Mouse (Mus musculus): ENCODE measurements around the gene Acvr1c. TPM values are rescaled to one million over a fixed set of nuclear protein-coding genes. Genes with fewer than 3 reads are reported as not detected.

Acvr1c gene
- polyA plus RNA-seq, 1 experiment, result 0.28 TPM

- 36% methylated on average over 6 of the region's 6 CpGs for WGBS
- Histone ChIP-seq H3K27ac (ENCODE audit: insufficient read depth, low read depth, low read length) (no peak overlapping the region), H3K36me3 (ENCODE audit: control insufficient read depth, insufficient read depth, low read length) (no peaks in the 10 kb centered on the region), H3K4me1 (ENCODE audit: control insufficient read depth, insufficient read depth, insufficient read length, low read length) (peaks cover 2% of the 10 kb centered on the region; the same call in 1 of the 2 replicates), H3K27me3 (ENCODE audit: control insufficient read depth, insufficient read depth, low read length) (no peaks in the 10 kb centered on the region), H3K4me3 (ENCODE audit: low read depth, low read length) (no peak overlapping the region)
- no peak for TF ChIP-seq CTCF (IDR thresholded peaks at IDR 0.05; ENCODE audit: extremely low read depth, insufficient read length, insufficient replicate concordance, low read depth, low read length)
- no peak for TF ChIP-seq POLR2A (IDR thresholded peaks at IDR 0.05; ENCODE audit: low read depth, low read length)
Observed at GRCm38 (mm10) chr2:58289331-58289730, 68.4 kb downstream of the Acvr1c start.

GRCm38 (mm10) chr2:58282259-58282910 lies 75.3 kb downstream of the Acvr1c start:
- no peak overlapping the region for H3K27ac ChIP-seq (ENCODE audit: insufficient read depth, low read depth, low read length)
- TF ChIP-seq CTCF (IDR thresholded peaks at IDR 0.05; ENCODE audit: extremely low read depth, insufficient read length, insufficient replicate concordance, low read depth, low read length) (peak; percentile 81; the same call in 1 of the 2 replicates), POLR2A (IDR thresholded peaks at IDR 0.05; ENCODE audit: low read depth, low read length) (no peak)
- H3K36me3 ChIP-seq (ENCODE audit: control insufficient read depth, insufficient read depth, low read length), result no peaks in the 10 kb centered on the region
- H3K4me3 ChIP-seq (ENCODE audit: low read depth, low read length), result no peak overlapping the region
- H3K27me3 ChIP-seq (ENCODE audit: control insufficient read depth, insufficient read depth, low read length), result no peaks in the 10 kb centered on the region
- WGBS, result 42% methylated on average over 8 of the region's 8 CpGs
- peaks cover 7% of the 10 kb centered on the region; the same call in 1 of the 2 replicates for H3K4me1 ChIP-seq (ENCODE audit: control insufficient read depth, insufficient read depth, insufficient read length, low read length)

- Histone ChIP-seq H3K4me3 (ENCODE audit: low read depth, low read length) (no peak overlapping the region), H3K27me3 (ENCODE audit: control insufficient read depth, insufficient read depth, low read length) (no peaks in the 10 kb centered on the region), H3K4me1 (ENCODE audit: control insufficient read depth, insufficient read depth, insufficient read length, low read length) (peaks cover 7% of the 10 kb centered on the region; the same call in 1 of the 2 replicates), H3K27ac (ENCODE audit: insufficient read depth, low read depth, low read length) (no peak overlapping the region), H3K36me3 (ENCODE audit: control insufficient read depth, insufficient read depth, low read length) (no peaks in the 10 kb centered on the region)
- WGBS, result 66% methylated on average over 3 of the region's 3 CpGs
- no peak for TF ChIP-seq CTCF (IDR thresholded peaks at IDR 0.05; ENCODE audit: extremely low read depth, insufficient read length, insufficient replicate concordance, low read depth, low read length)
- TF ChIP-seq POLR2A (IDR thresholded peaks at IDR 0.05; ENCODE audit: low read depth, low read length), result no peak
Observed at GRCm38 (mm10) chr2:58281046-58281445, 76.6 kb downstream of the Acvr1c start.

GRCm38 (mm10) chr2:58279163-58279562 lies 78.5 kb downstream of the Acvr1c start:
- peaks cover 7% of the 10 kb centered on the region; the same call in 1 of the 2 replicates for H3K4me1 ChIP-seq (ENCODE audit: control insufficient read depth, insufficient read depth, insufficient read length, low read length)
- no peak overlapping the region for H3K4me3 ChIP-seq (ENCODE audit: low read depth, low read length)
- peak overlapping the region; percentile 86 for H3K27ac ChIP-seq (ENCODE audit: insufficient read depth, low read depth, low read length)
- WGBS, result 32% methylated on average over 5 of the region's 5 CpGs
- H3K27me3 ChIP-seq (ENCODE audit: control insufficient read depth, insufficient read depth, low read length), result no peaks in the 10 kb centered on the region
- H3K36me3 ChIP-seq (ENCODE audit: control insufficient read depth, insufficient read depth, low read length), result no peaks in the 10 kb centered on the region
- TF ChIP-seq CTCF (IDR thresholded peaks at IDR 0.05; ENCODE audit: extremely low read depth, insufficient read length, insufficient replicate concordance, low read depth, low read length), result no peak

GRCm38 (mm10) chr2:58276454-58276853 lies 81.2 kb downstream of the Acvr1c start:
- H3K4me3 ChIP-seq (ENCODE audit: low read depth, low read length), result no peak overlapping the region
- 89% methylated on average over 7 of the region's 7 CpGs for WGBS
- H3K27me3 ChIP-seq (ENCODE audit: control insufficient read depth, insufficient read depth, low read length), result no peaks in the 10 kb centered on the region
- H3K27ac ChIP-seq (ENCODE audit: insufficient read depth, low read depth, low read length), result no peak overlapping the region
- H3K4me1 ChIP-seq (ENCODE audit: control insufficient read depth, insufficient read depth, insufficient read length, low read length), result peaks cover 7% of the 10 kb centered on the region; the same call in 1 of the 2 replicates
- no peak for TF ChIP-seq CTCF (IDR thresholded peaks at IDR 0.05; ENCODE audit: extremely low read depth, insufficient read length, insufficient replicate concordance, low read depth, low read length)
- no peak for TF ChIP-seq POLR2A (IDR thresholded peaks at IDR 0.05; ENCODE audit: low read depth, low read length)
- H3K36me3 ChIP-seq (ENCODE audit: control insufficient read depth, insufficient read depth, low read length), result no peaks in the 10 kb centered on the region

- H3K36me3 ChIP-seq (ENCODE audit: control insufficient read depth, insufficient read depth, low read length), result no peaks in the 10 kb centered on the region
- no peak overlapping the region for H3K27ac ChIP-seq (ENCODE audit: insufficient read depth, low read depth, low read length)
- TF ChIP-seq POLR2A (IDR thresholded peaks at IDR 0.05; ENCODE audit: low read depth, low read length) (no peak), CTCF (IDR thresholded peaks at IDR 0.05; ENCODE audit: extremely low read depth, insufficient read length, insufficient replicate concordance, low read depth, low read length) (no peak)
- H3K27me3 ChIP-seq (ENCODE audit: control insufficient read depth, insufficient read depth, low read length), result no peaks in the 10 kb centered on the region
- H3K4me1 ChIP-seq (ENCODE audit: control insufficient read depth, insufficient read depth, insufficient read length, low read length), result no peaks in the 10 kb centered on the region
- 85% methylated on average over 4 of the region's 4 CpGs for WGBS
- no peak overlapping the region for H3K4me3 ChIP-seq (ENCODE audit: low read depth, low read length)
Observed at GRCm38 (mm10) chr2:58240639-58241038, 117.1 kb downstream of the Acvr1c start.

GRCm38 (mm10) chr2:58237487-58237886 lies 120.2 kb downstream of the Acvr1c start:
- H3K27me3 ChIP-seq (ENCODE audit: control insufficient read depth, insufficient read depth, low read length), result no peaks in the 10 kb centered on the region
- no peaks in the 10 kb centered on the region for H3K4me1 ChIP-seq (ENCODE audit: control insufficient read depth, insufficient read depth, insufficient read length, low read length)
- no peak for TF ChIP-seq POLR2A (IDR thresholded peaks at IDR 0.05; ENCODE audit: low read depth, low read length)
- no peak for TF ChIP-seq CTCF (IDR thresholded peaks at IDR 0.05; ENCODE audit: extremely low read depth, insufficient read length, insufficient replicate concordance, low read depth, low read length)
- no peak overlapping the region for H3K4me3 ChIP-seq (ENCODE audit: low read depth, low read length)
- 67% methylated on average over 2 of the region's 2 CpGs for WGBS
- H3K36me3 ChIP-seq (ENCODE audit: control insufficient read depth, insufficient read depth, low read length), result no peaks in the 10 kb centered on the region
- H3K27ac ChIP-seq (ENCODE audit: insufficient read depth, low read depth, low read length), result no peak overlapping the region

Other genes with a start within 250 kb of the Acvr1c start
- 5.2 and 24.2 TPM in 2 replicates for gene Cytip, start 162.4 kb downstream of the Acvr1c start, polyA plus RNA-seq (2012; rRNA removed)
- gene Gm17409, start 112.2 kb upstream of the Acvr1c start, polyA plus RNA-seq (2012; rRNA removed), result not detected in 2 replicates
- gene Acvr1, start 209.3 kb upstream of the Acvr1c start, polyA plus RNA-seq (2012; rRNA removed), result 1.2 and 3.1 TPM in 2 replicates
- 4.0 and 7.6 TPM in 2 replicates for gene Upp2, start 209.4 kb upstream of the Acvr1c start, polyA plus RNA-seq (2012; rRNA removed)